ENCODE assay signal across 18 mouse cellular contexts in genomic region chr7:72308078-72308477, GRCm38 (mm10). TPM values are rescaled to one million over a fixed set of nuclear protein-coding genes. Genes with fewer than 3 reads are reported as not detected.
DNase-seq lines count a peak whose midpoint lies in the region; ATAC-seq and TF ChIP-seq lines count a peak whose summit lies in the region.
"Had no signal": no experiment of that assay in that cellular context is flagged by ENCODE, and none has a peak within 500 bp of the region (broad histone marks: within the 10 kb centered on the region; RNA-seq: fewer than 3 reads in every experiment).

No protein-coding gene starts in this region.

- ATAC-seq in inflammation-experienced regulatory T-cells, adult 6 months: peak; percentile 48
- ATAC-seq in neutrophil, adult 5-6 weeks (ENCODE audit: extremely low read depth, insufficient number of reproducible peaks, low FRiP score, poor library complexity, severe bottlenecking): peak; percentile 39; the same call in 1 of the 2 replicates
- no peak for ATAC-seq in hindbrain, embryonic 14.5 days (ENCODE audit: low FRiP score)

- no peak overlapping the region for H3K4me3 ChIP-seq in spleen, adult 2 months (ENCODE audit: extremely low read depth, insufficient read depth, insufficient read length)
- H3K4me3 ChIP-seq in hindbrain, embryonic 14.5 days (replicated peaks; ENCODE audit: low read length): no peak overlapping the region
- H3K4me3 ChIP-seq: embryonic facial prominence, embryonic 15.5 days; forebrain, embryonic 12.5 days; heart, embryonic 12.5 days; limb, embryonic 15.5 days had no signal

- H3K4me2 ChIP-seq in hindbrain, embryonic 14.5 days (replicated peaks): no peak overlapping the region
- H3K4me2 ChIP-seq: embryonic facial prominence, embryonic 15.5 days; forebrain, embryonic 12.5 days; heart, embryonic 12.5 days; limb, embryonic 15.5 days had no signal

- H3K27ac ChIP-seq in spleen, adult 2 months (ENCODE audit: insufficient read depth, low read length): peak overlapping the region; percentile 73
- no peak overlapping the region for H3K27ac ChIP-seq in hindbrain, embryonic 14.5 days
- H3K27ac ChIP-seq: embryonic facial prominence, embryonic 15.5 days; forebrain, embryonic 12.5 days; limb, embryonic 15.5 days had no signal

- 0 out of 2 replicates have a peak, but pooled peaks cover 3% of the 10 kb centered on the region for H3K9me3 ChIP-seq in hindbrain, embryonic 14.5 days (ENCODE audit: control insufficient read depth, low read length)
- H3K9me3 ChIP-seq: embryonic facial prominence, embryonic 15.5 days; forebrain, embryonic 12.5 days; heart, embryonic 12.5 days; limb, embryonic 15.5 days had no signal

- H3K27me3 ChIP-seq in spleen, adult 2 months (ENCODE audit: control insufficient read depth, insufficient read depth, low read length): no peaks in the 10 kb centered on the region
- peaks cover 31% of the 10 kb centered on the region for H3K27me3 ChIP-seq in hindbrain, embryonic 14.5 days (ENCODE audit: control insufficient read depth, insufficient read depth, low read length)
- H3K27me3 ChIP-seq: limb, embryonic 15.5 days had no signal

- TF ChIP-seq CTCF in spleen, adult 2 months (IDR thresholded peaks at IDR 0.05; ENCODE audit: extremely low read depth, insufficient read depth, insufficient read length, insufficient replicate concordance): no peak

- TF ChIP-seq POLR2A in spleen, adult 2 months (IDR thresholded peaks at IDR 0.05; ENCODE audit: low read depth, low read length): no peak

- 17% methylated on average over 5 of the region's 5 CpGs for WGBS in spleen, adult 2 months
- WGBS in hindbrain, embryonic 14.5 days: 66% methylated on average over 5 of the region's 5 CpGs

- H3K4me1 ChIP-seq in spleen, adult 2 months (ENCODE audit: control insufficient read depth, insufficient read depth, insufficient read length): peaks cover 5% of the 10 kb centered on the region; the same call in 1 of the 2 replicates
- peaks cover 14% of the 10 kb centered on the region; the same call in 1 of the 2 replicates for H3K4me1 ChIP-seq in hindbrain, embryonic 14.5 days (replicated peaks; ENCODE audit: control insufficient read depth, insufficient read depth, low read length)
- H3K4me1 ChIP-seq: embryonic facial prominence, embryonic 15.5 days had no signal

- no peaks in the 10 kb centered on the region for H3K36me3 ChIP-seq in spleen, adult 2 months (ENCODE audit: control insufficient read depth, insufficient read depth, low read length)
- no peaks in the 10 kb centered on the region for H3K36me3 ChIP-seq in hindbrain, embryonic 14.5 days (replicated peaks; ENCODE audit: control insufficient read depth, insufficient read depth)
- H3K36me3 ChIP-seq: embryonic facial prominence, embryonic 15.5 days; forebrain, embryonic 12.5 days; heart, embryonic 12.5 days; limb, embryonic 15.5 days had no signal

- DNase-seq in spleen, adult 2 months (ENCODE audit: low read depth in 1 of 2, low spot score in 2 of 2): peak; percentile 29 to 41
- DNase-seq in spleen, adult 12 weeks (ENCODE audit: low spot score): no peak
- peak; percentile 20 for DNase-seq in thymus, postnatal 4 days
- DNase-seq in hindbrain, embryonic 14.5 days (ENCODE audit: low spot score): no peak
- no peak for DNase-seq in ovary, postnatal 36 days (ENCODE audit: low spot score)
- DNase-seq in retina, embryonic 14.5 days (ENCODE audit: low spot score): no peak
- DNase-seq: cerebellum, postnatal 10 days; embryo, embryonic 11 days; heart, postnatal 36 days; kidney, adult 9 months; kidney, postnatal 4 days; retina, postnatal 1 day had no signal

- no peak overlapping the region for H3K9ac ChIP-seq in hindbrain, embryonic 14.5 days
- H3K9ac ChIP-seq: embryonic facial prominence, embryonic 15.5 days; forebrain, embryonic 12.5 days; heart, embryonic 12.5 days; limb, embryonic 15.5 days had no signal

RNA-seq across cellular contexts. Expression of gene Mctp2, which starts 1.7 kb away (rescaled TPM):
- polyA plus RNA-seq in spleen, adult 2 months (2012; rRNA removed): 3.4 and 4.4 TPM in 2 replicates
- 1 to 10 TPM; 3.2 to 7.3 (median 5.4) TPM for polyA plus RNA-seq in inflammation-experienced regulatory T-cells, adult 6 months (2017; shearing (Covaris generic))
- 86.6 and 86.9 TPM in 2 replicates for total RNA-seq in neutrophil, adult 5-6 weeks (2017)
- 0.74 and 0.97 TPM in 2 replicates for polyA plus RNA-seq in hindbrain, embryonic 14.5 days (2014; fragmentation: Nextera tagmentation; extraction: Ambion mirVana)

Comparison
In these comparisons a context has a peak if more than half of its experiments do, and no peak if none do; other contexts are left out.
1. DNase-seq: peak in spleen, adult 2 months (2 of 2) and thymus, postnatal 4 days (single experiment); none in spleen, adult 12 weeks (single experiment), hindbrain, embryonic 14.5 days (single experiment), ovary, postnatal 36 days (single experiment) and retina, embryonic 14.5 days (single experiment).